Comparison of ENCODE assay signal across 8 mouse cellular contexts in the genomic region with DNA sequence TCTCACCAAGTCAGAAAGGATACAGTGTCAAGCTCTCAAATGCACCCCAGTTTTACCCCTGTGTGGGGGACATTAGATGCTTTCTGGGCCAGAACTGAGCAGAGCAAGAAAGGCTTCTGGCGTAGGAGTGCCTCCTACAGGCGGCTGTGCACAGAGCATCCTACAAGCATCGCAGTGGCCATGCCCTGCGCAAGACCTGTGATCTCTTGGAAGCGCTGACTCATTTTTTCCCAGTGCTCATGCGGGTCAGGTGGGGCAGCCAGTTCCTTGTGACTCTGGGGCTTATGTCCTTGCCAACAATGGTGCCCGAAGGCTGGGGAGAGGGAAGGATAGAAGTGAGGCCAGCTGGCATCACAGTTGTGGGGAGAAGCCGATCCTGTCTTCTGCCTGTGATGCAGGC. TPM values are rescaled to one million over a fixed set of nuclear protein-coding genes. Genes with fewer than 3 reads are reported as not detected.
DNase-seq lines count a peak whose midpoint lies in the region; ATAC-seq and TF ChIP-seq lines count a peak whose summit lies in the region.
"Had no signal": no experiment of that assay in that cellular context is flagged by ENCODE, and none has a peak within 500 bp of the region (broad histone marks: within the 10 kb centered on the region; RNA-seq: fewer than 3 reads in every experiment).

No protein-coding gene starts in this region.

- DNase-seq in liver, embryonic 14.5 days (ENCODE audit: low read depth in 3 of 3, low spot score in 3 of 3): no peak
- no peak for DNase-seq in liver
- DNase-seq in ES-CJ7 (ENCODE audit: low read depth, low spot score): peak; percentile 67
- peak; percentile 74 for DNase-seq in adrenal gland, adult 8-10 months
- peak; percentile 49 for DNase-seq in embryo, embryonic 11 days
- no peak for DNase-seq in hindbrain, embryonic 14.5 days (ENCODE audit: low spot score)

- no peak overlapping the region for H3K9ac ChIP-seq in liver, embryonic 14.5 days (replicated peaks)
- no peak overlapping the region for H3K9ac ChIP-seq in hindbrain, embryonic 14.5 days
- H3K9ac ChIP-seq: heart, embryonic 13.5 days had no signal

- no peak for TF ChIP-seq EP300 in liver, embryonic 14.5 days (IDR thresholded peaks at IDR 0.05; ENCODE audit: low read depth)

- H3K4me3 ChIP-seq in liver, embryonic 14.5 days (ENCODE audit: insufficient read depth in 1 of 2, low read depth in 2 of 2, low read length in 2 of 2): no peak overlapping the region
- no peak overlapping the region for H3K4me3 ChIP-seq in hindbrain, embryonic 14.5 days (replicated peaks; ENCODE audit: low read length)
- H3K4me3 ChIP-seq: heart, embryonic 13.5 days had no signal

- no peaks in the 10 kb centered on the region for H3K36me3 ChIP-seq in liver, embryonic 14.5 days (replicated peaks; ENCODE audit: control insufficient read depth, insufficient read depth, low read depth)
- H3K36me3 ChIP-seq in hindbrain, embryonic 14.5 days (replicated peaks; ENCODE audit: control insufficient read depth, insufficient read depth): no peaks in the 10 kb centered on the region
- H3K36me3 ChIP-seq: heart, embryonic 13.5 days had no signal

- no peaks in the 10 kb centered on the region for H3K9me3 ChIP-seq in liver, embryonic 14.5 days (ENCODE audit: control insufficient read depth, low read length)
- no peaks in the 10 kb centered on the region for H3K9me3 ChIP-seq in hindbrain, embryonic 14.5 days (ENCODE audit: control insufficient read depth, low read length)
- H3K9me3 ChIP-seq: heart, embryonic 13.5 days had no signal

- no peak overlapping the region for H3K27ac ChIP-seq in liver, embryonic 14.5 days
- no peak overlapping the region for H3K27ac ChIP-seq in hindbrain, embryonic 14.5 days
- H3K27ac ChIP-seq: heart, embryonic 13.5 days had no signal

- no peak overlapping the region for H3K4me2 ChIP-seq in liver, embryonic 14.5 days (ENCODE audit: low read depth)
- H3K4me2 ChIP-seq in hindbrain, embryonic 14.5 days (replicated peaks): no peak overlapping the region
- H3K4me2 ChIP-seq: heart, embryonic 13.5 days had no signal

- H3K27me3 ChIP-seq in liver, embryonic 14.5 days (ENCODE audit: control insufficient read depth, insufficient read depth, low read length): no peaks in the 10 kb centered on the region
- H3K27me3 ChIP-seq in hindbrain, embryonic 14.5 days (ENCODE audit: control insufficient read depth, insufficient read depth, low read length): no peaks in the 10 kb centered on the region

- no peaks in the 10 kb centered on the region for H3K4me1 ChIP-seq in liver, embryonic 14.5 days (replicated peaks; ENCODE audit: control insufficient read depth in 2 of 2, insufficient read depth in 2 of 2, low read length in 1 of 2)
- H3K4me1 ChIP-seq in hindbrain, embryonic 14.5 days (replicated peaks; ENCODE audit: control insufficient read depth, insufficient read depth, low read length): peaks cover 12% of the 10 kb centered on the region

- WGBS in liver, embryonic 14.5 days (ENCODE audit: insufficient replicate concordance): 40% methylated on average over 8 of the region's 8 CpGs
- 50% methylated on average over 8 of the region's 8 CpGs for WGBS in hindbrain, embryonic 14.5 days

- TF ChIP-seq CTCF in liver, embryonic 14.5 days (IDR thresholded peaks at IDR 0.05; ENCODE audit: low read depth): peak; percentile 71

- ATAC-seq in liver, embryonic 14.5 days (ENCODE audit: insufficient read depth): no peak
- ATAC-seq in megakaryocyte, adult 5-6 weeks (ENCODE audit: poor library complexity, severe bottlenecking): peak; percentile 40; the same call in 1 of the 2 replicates
- ATAC-seq in hindbrain, embryonic 14.5 days (ENCODE audit: low FRiP score): no peak

RNA-seq across cellular contexts. Expression of gene Rapgef4, which starts 54.6 kb away (rescaled TPM):
- 3.3 and 4.2 TPM in 2 replicates for polyA plus RNA-seq in liver, embryonic 14.5 days (2012; rRNA removed)
- polyA plus RNA-seq in liver, embryonic 14.5 days (2014; fragmentation: Nextera tagmentation; extraction: Ambion mirVana): 2.2 and 3.4 TPM in 2 replicates
- 100 to 1,000 TPM; 138 to 583 (median 298) TPM for total RNA-seq in adrenal gland, adult 8-10 months (2022)
- 0.98 and 1.3 TPM in 2 replicates for total RNA-seq in megakaryocyte, adult 5-6 weeks (2015)
- total RNA-seq in megakaryocyte, adult 5-6 weeks (2017): 0.08 and 0.88 TPM in 2 replicates
- 28.4 and 28.9 TPM in 2 replicates for polyA plus RNA-seq in hindbrain, embryonic 14.5 days (2014; fragmentation: Nextera tagmentation; extraction: Ambion mirVana)

Comparison
In these comparisons a context has a peak if more than half of its experiments do, and no peak if none do; other contexts are left out.
1. DNase-seq: peak in ES-CJ7 (single experiment), adrenal gland, adult 8-10 months (single experiment) and embryo, embryonic 11 days (single experiment); none in liver, embryonic 14.5 days (0 of 3), liver (single experiment) and hindbrain, embryonic 14.5 days (single experiment).
2. RNA of gene Rapgef4, which starts 54.6 kb away (total RNA-seq): 138 to 583 TPM in adrenal gland, adult 8-10 months; 0.08 to 1.3 TPM in megakaryocyte, adult 5-6 weeks; every median in the first group is over 10 times any median in the second.